Mouse (Mus musculus) kidney, adult 2 months (tissue): ENCODE results near the gene Klhl41.

Source experiments
- CTCF ChIP-seq: fragments of 200-500 bp; conservative IDR thresholded peaks from 2 replicates; pipeline ENCODE4 v1.5.1; 2011; ENCODE audit warnings: low read depth, mild to moderate bottlenecking, control low read depth, low read length, moderate library complexity, mixed read lengths; ENCODE audit not compliant: insufficient read depth, insufficient read length
- POLR2A ChIP-seq: fragments of 200-500 bp; IDR thresholded peaks from one replicate; pipeline ENCODE4 v1.6.1; 2011; ENCODE audit warnings: low read depth, low read length, control low read depth

- TF ChIP-seq CTCF (no peak), POLR2A (no peak)
Measured at GRCm38 (mm10) chr2:69629215-69629614, 40.7 kb upstream of the Klhl41 start.
